Mouse (Mus musculus) activated CD4-positive, CD25-positive, alpha-beta regulatory T cell, adult 9 weeks (primary cell): ENCODE measurements around the gene Krt86. TPM values are rescaled to one million over a fixed set of nuclear protein-coding genes. Genes with fewer than 3 reads are reported as not detected.

Source experiments
- polyA plus RNA-seq: library from polyadenylated mRNA; unstranded; fragments of 100-300 nt; shearing (Covaris generic); gene quantifications from one replicate; pipeline ENCODE4 v1.2.1, GENCODE M21; 2017

The Krt86 gene
- polyA plus RNA-seq = not detected

DNA sequence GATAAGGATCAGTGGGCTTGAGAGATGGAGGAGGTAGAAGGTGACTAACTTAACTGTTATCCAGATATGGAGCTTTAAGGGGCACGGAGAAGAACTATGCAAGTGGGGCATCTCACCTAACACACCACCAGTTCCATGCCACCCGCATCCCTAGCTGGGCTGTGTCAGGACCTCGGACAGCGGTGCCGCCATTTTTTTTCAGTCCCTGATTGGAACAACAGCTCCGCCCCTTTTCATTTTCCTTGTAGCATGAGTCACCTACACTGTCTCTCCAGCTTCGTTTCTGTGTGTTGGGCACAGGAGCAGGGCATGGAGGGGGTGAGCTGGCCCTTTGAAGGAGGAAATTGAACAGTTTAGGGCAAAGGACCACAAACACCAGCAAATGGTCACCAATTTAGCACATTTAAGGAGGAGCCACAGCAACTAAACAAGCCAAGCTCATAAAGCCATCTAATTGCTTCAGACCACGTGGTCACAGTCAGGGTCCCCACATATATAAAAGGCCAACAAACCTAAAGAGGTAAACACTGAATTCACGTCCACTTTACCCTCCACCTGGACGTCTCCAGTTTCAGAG lies at the start of gene Krt86:
Gene Krt86, plus strand, starts transcription at position 527 of the 577 bp plus-strand sequence.

DNA sequence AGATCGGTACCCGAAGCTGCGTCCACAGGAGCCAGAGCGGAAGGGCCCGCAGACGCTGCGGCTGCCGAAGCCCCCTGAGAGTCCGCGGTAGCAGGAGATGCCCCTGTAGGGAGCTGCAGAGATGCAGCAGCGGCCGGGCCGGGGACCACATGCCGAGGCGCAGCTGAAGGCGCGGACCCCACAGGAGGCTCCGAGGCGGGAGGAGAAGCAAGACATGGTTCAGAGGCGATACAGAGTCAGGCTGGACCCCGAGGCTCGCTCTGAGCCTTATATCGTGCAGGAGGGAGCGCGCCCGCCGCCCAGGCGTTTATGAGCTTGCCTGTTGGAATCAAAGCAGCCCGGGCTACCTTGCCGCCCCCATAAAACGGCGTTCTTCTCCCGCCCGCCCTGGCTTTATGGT lies 34.7 kb upstream of the Krt86 start, which contains the start of gene Krt87:
Gene Krt87, minus strand, starts transcription at position 250 of the 400 bp plus-strand sequence.

DNA sequence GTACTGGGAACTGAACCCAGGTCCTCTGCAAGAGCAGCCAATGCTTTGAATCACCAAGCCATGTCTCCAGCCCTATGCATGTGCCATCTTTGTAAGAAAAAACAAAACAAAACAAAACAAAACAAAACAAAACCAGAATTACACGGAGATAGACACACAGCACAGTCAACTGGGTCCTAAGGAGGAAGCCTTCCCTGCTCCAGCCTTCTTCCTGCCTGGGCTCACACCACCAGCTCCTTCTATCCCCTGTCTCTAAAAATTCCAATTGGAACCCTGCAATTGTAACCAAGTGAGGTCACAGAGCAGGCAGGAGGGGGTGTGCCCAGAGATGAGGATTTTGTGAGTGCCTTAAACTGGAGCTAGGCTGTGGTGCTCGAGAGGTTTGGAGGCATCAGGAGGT lies 25.8 kb upstream of the Krt86 start, which contains the start of gene Krt88:
Gene Krt88, plus strand, starts transcription at position 301 of the 400 bp plus-strand sequence.

DNA sequence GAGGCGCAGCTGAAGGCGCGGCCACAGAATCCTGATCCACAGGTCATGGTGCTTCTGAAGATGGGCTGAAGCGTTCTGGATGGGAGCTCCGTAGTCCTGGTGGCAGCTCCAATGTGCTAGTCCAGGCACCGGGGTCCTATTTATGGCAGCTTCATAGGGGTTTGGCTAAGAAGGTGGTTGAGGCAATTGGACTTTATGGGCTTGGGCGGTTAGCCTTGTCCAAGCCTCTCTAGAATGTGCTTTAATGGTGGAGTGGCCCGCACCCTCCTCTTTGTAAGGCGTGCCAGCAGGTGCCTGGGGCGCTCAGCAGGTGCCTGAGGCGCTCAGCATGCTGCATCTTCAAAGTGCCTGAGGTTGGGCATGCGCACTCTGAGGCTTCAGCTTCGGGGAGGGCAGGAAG lies 9.6 kb upstream of the Krt86 start, which contains the start of gene Krt81:
Gene Krt81, minus strand, starts transcription at position 101 of the 400 bp plus-strand sequence.

DNA sequence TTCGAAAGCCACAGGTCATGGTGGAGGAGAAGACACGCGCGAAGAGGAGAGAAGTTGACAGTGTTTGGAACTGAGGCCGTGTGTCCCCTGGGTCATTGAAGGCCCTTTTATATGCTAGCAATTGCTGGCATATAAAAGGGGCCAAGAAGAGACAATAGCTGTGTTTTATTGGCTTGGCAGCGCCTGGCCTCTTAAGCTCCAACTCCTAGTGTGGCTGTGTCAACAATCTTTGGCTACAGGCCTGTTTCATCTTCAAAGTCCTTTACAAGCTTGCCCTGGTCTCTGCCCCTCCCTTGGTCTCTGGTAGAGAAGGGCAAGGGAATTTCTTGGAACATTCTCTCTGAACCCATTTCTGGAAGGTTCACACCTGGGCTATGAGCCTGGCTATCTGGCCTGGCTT lies 18.2 kb downstream of the Krt86 start, which contains the start of gene Krt83:
Gene Krt83, minus strand, starts transcription at position 82 of the 400 bp plus-strand sequence.

DNA sequence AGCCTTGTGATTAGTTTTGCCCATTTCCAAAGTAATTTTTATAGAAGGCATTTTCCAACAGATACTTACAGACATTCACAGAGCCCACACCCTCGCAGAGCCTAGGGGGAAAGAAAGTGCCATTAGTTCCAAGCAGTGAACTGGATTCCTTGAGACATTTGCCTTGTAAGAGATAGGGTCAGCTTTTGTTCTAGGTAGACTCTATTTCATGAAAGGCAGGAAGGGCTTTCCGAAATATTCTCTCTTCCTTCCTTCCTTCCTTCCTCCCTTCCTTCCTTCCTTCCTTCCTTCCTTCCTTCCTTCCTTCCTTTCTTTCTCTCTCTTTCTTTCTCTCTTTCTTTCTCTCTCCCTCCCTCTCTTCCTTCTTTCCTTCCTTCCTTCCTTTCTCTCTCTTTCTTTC lies 43.9 kb downstream of the Krt86 start, which contains the start of gene Gm49425:
Gene Gm49425, minus strand, starts transcription at position 101 of the 400 bp plus-strand sequence.

Other genes starting within 250 kb of the Krt86 start
- not detected for gene Grasp, start 249.3 kb upstream of the Krt86 start, polyA plus RNA-seq
- 133 TPM for gene Nr4a1, start 219.2 kb upstream of the Krt86 start, polyA plus RNA-seq
- 73.2 TPM for gene Atg101, start 189.2 kb upstream of the Krt86 start, polyA plus RNA-seq
- gene 6030408B16Rik, start 180.3 kb upstream of the Krt86 start, polyA plus RNA-seq = 0.24 TPM
- 0.10 TPM for gene Krt80, start 103.3 kb upstream of the Krt86 start, polyA plus RNA-seq
- gene Krt7, start 62.4 kb upstream of the Krt86 start, polyA plus RNA-seq = not detected
- gene Krt87, start 34.7 kb upstream of the Krt86 start, polyA plus RNA-seq = 0.44 TPM
- gene Krt88, start 25.7 kb upstream of the Krt86 start, polyA plus RNA-seq = not detected
- not detected for gene Krt81, start 9.7 kb upstream of the Krt86 start, polyA plus RNA-seq
- 5.7 TPM for gene Krt83, start 18.0 kb downstream of the Krt86 start, polyA plus RNA-seq
- not detected for gene Gm49425, start 43.8 kb downstream of the Krt86 start, polyA plus RNA-seq
- gene Krt84, start 59.3 kb downstream of the Krt86 start, polyA plus RNA-seq = not detected
- not detected for gene Krt82, start 77.2 kb downstream of the Krt86 start, polyA plus RNA-seq
- gene Krt90, start 89.5 kb downstream of the Krt86 start, polyA plus RNA-seq = not detected
- not detected for gene Krt75, start 100.4 kb downstream of the Krt86 start, polyA plus RNA-seq
- gene Gm5414, start 154.7 kb downstream of the Krt86 start, polyA plus RNA-seq = not detected
- not detected for gene Gm5478, start 173.9 kb downstream of the Krt86 start, polyA plus RNA-seq
- gene Krt6b, start 206.8 kb downstream of the Krt86 start, polyA plus RNA-seq = not detected
- not detected for gene Krt6a, start 220.8 kb downstream of the Krt86 start, polyA plus RNA-seq
- not detected for gene Krt5, start 239.4 kb downstream of the Krt86 start, polyA plus RNA-seq